Mouse (Mus musculus) inflammation-experienced regulatory T-cells, adult 16 weeks (primary cell): ENCODE data around the gene Gm11099. TPM values are rescaled to one million over a fixed set of nuclear protein-coding genes. Genes with fewer than 3 reads are reported as not detected.

ENCODE experiments used
- polyA plus RNA-seq: library from polyadenylated mRNA; unstranded; fragments of 100-300 nt; shearing (Covaris generic); gene quantifications from one replicate; pipeline ENCODE4 v1.2.1, GENCODE M21; 2017

The Gm11099 gene
- polyA plus RNA-seq: not detected

GRCm38 (mm10) chr2:58859134-58859533, at the start of gene Gm11099:
Gene Gm11099 (plus strand): TSS chr2:58859434.

